Mouse (Mus musculus) megakaryocyte, embryonic 14.5 days (primary cell): ENCODE results near the gene Abca14. TPM values are rescaled to one million over a fixed set of nuclear protein-coding genes. Genes with fewer than 3 reads are reported as not detected.
A peak's percentile ranks its signal among the peaks of the same experiment; 100 is the strongest.
"Not testable (repeated sequence)": the region's sequence is repeated elsewhere in the genome, so short reads cannot be mapped to it uniquely, and the experiment has no call there.

Source experiments
- H3K27me3 ChIP-seq: replicated peaks from 2 replicates; pipeline ENCODE3; 2012; ENCODE audit warnings: inconsistent platforms
- H3K36me3 ChIP-seq: replicated peaks from 2 replicates; pipeline ENCODE3; 2012; ENCODE audit warnings: low read length, inconsistent platforms, mixed read lengths
- H3K4me1 ChIP-seq: 2 replicates; pipeline ENCODE4 v1.6.1; 2012; ENCODE audit warnings: inconsistent platforms
- H3K4me3 ChIP-seq: replicated peaks from 2 replicates; pipeline ENCODE3; 2012; ENCODE audit warnings: moderate library complexity, mild to moderate bottlenecking, inconsistent platforms
- H3K9me3 ChIP-seq: 2 replicates; pipeline ENCODE4 v1.6.1; 2012; ENCODE audit warnings: inconsistent platforms
- FLI1 ChIP-seq: IDR thresholded peaks from 2 replicates; pipeline ENCODE4 v1.6.1; 2012; ENCODE audit warnings: low read length, inconsistent platforms, mixed read lengths
- GATA1 ChIP-seq: IDR thresholded peaks from 3 replicates; pipeline ENCODE4 v1.6.1; 2012; ENCODE audit warnings: mixed read lengths, low read length, inconsistent platforms, borderline replicate concordance
- polyA plus RNA-seq: library from polyadenylated mRNA; stranded (reverse); fragments of >175 nt; gene quantifications from 2 replicates; pipeline ENCODE4 v1.2.3, GENCODE M21; 2012; ENCODE audit warnings: low replicate concordance; ENCODE audit not compliant: insufficient read depth

Gene Abca14
- polyA plus RNA-seq, 1 experiment: not detected

GRCm38 (mm10) chr7:120201231-120201744 lies 2.5 kb upstream of the Abca14 start:
- Histone ChIP-seq H3K9me3 (peaks cover 11% of the 10 kb centered on the region; the same call in 1 of the 2 replicates), H3K36me3 (no peaks in the 10 kb centered on the region), H3K4me3 (no peak overlapping the region), H3K4me1 (peaks cover 16% of the 10 kb centered on the region), H3K27me3 (peaks cover 37% of the 10 kb centered on the region)
- no peak for TF ChIP-seq FLI1
- no peak for TF ChIP-seq GATA1

GRCm38 (mm10) chr7:120201771-120202170 lies 2.0 kb upstream of the Abca14 start, which contains the start of gene Crym:
TSS of gene Crym (minus strand) at chr7:120202111.
- Histone ChIP-seq H3K9me3 (peaks cover 11% of the 10 kb centered on the region; the same call in 1 of the 2 replicates), H3K4me1 (peaks cover 16% of the 10 kb centered on the region), H3K36me3 (no peaks in the 10 kb centered on the region), H3K27me3 (peaks cover 37% of the 10 kb centered on the region), H3K4me3 (no peak within 1 kb of the TSS)
- TF ChIP-seq FLI1 (no peak), GATA1 (no peak)

GRCm38 (mm10) chr7:120205989-120206388 lies 2.2 kb downstream of the Abca14 start:
- TF ChIP-seq FLI1: no peak
- TF ChIP-seq GATA1: no peak
- Histone ChIP-seq H3K27me3 (peaks cover 25% of the 10 kb centered on the region), H3K4me3 (peak overlapping the region; percentile 70), H3K9me3 (peaks cover 11% of the 10 kb centered on the region; the same call in 1 of the 2 replicates), H3K36me3 (no peaks in the 10 kb centered on the region), H3K4me1 (peaks cover 16% of the 10 kb centered on the region)

- H3K4me3 ChIP-seq: no peak overlapping the region
- no peaks in the 10 kb centered on the region for H3K27me3 ChIP-seq
- no peak for TF ChIP-seq FLI1
- no peak for TF ChIP-seq GATA1
- no peaks in the 10 kb centered on the region for H3K4me1 ChIP-seq
- no peaks in the 10 kb centered on the region for H3K36me3 ChIP-seq
- H3K9me3 ChIP-seq: no peaks in the 10 kb centered on the region
Observed at GRCm38 (mm10) chr7:120228541-120228940, 24.8 kb downstream of the Abca14 start.

GRCm38 (mm10) chr7:120241092-120241491 lies 37.3 kb downstream of the Abca14 start:
- H3K4me3 ChIP-seq: no peak overlapping the region
- no peaks in the 10 kb centered on the region for H3K27me3 ChIP-seq
- TF ChIP-seq GATA1: no peak
- H3K9me3 ChIP-seq: no peaks in the 10 kb centered on the region
- H3K4me1 ChIP-seq: no peaks in the 10 kb centered on the region
- H3K36me3 ChIP-seq: no peaks in the 10 kb centered on the region

GRCm38 (mm10) chr7:120271135-120271991 lies 67.6 kb downstream of the Abca14 start:
- Histone ChIP-seq H3K4me3 (no peak overlapping the region), H3K9me3 (no peaks in the 10 kb centered on the region)

GRCm38 (mm10) chr7:120272110-120272509 lies 68.3 kb downstream of the Abca14 start:
- Histone ChIP-seq H3K4me1 (no peaks in the 10 kb centered on the region), H3K27me3 (no peaks in the 10 kb centered on the region), H3K9me3 (no peaks in the 10 kb centered on the region), H3K36me3 (no peaks in the 10 kb centered on the region), H3K4me3 (no peak overlapping the region)
- TF ChIP-seq FLI1 (no peak), GATA1 (no peak)

More at GRCm38 (mm10) chr7:120271135-120271991, 67.6 kb downstream of the Abca14 start:
- H3K27me3 ChIP-seq: no peaks in the 10 kb centered on the region
- H3K36me3 ChIP-seq: no peaks in the 10 kb centered on the region
- H3K4me1 ChIP-seq: no peaks in the 10 kb centered on the region
- TF ChIP-seq GATA1: no peak

GRCm38 (mm10) chr7:120285286-120285685 lies 81.5 kb downstream of the Abca14 start:
- Histone ChIP-seq H3K4me1 (no peaks in the 10 kb centered on the region), H3K4me3 (no peak overlapping the region), H3K27me3 (no peaks in the 10 kb centered on the region), H3K36me3 (no peaks in the 10 kb centered on the region), H3K9me3 (no peaks in the 10 kb centered on the region)
- TF ChIP-seq FLI1 (no peak), GATA1 (no peak)

- Histone ChIP-seq H3K4me1 (no peaks in the 10 kb centered on the region), H3K9me3 (peaks cover 5% of the 10 kb centered on the region), H3K4me3 (no peak overlapping the region), H3K36me3 (no peaks in the 10 kb centered on the region), H3K27me3 (no peaks in the 10 kb centered on the region)
- TF ChIP-seq GATA1 (no peak), FLI1 (no peak)
Observed at GRCm38 (mm10) chr7:120316086-120316485, 112.3 kb downstream of the Abca14 start.

- Histone ChIP-seq H3K9me3 (no peaks in the 10 kb centered on the region), H3K36me3 (no peaks in the 10 kb centered on the region)
Observed at GRCm38 (mm10) chr7:120322963-120323362, 119.2 kb downstream of the Abca14 start.

GRCm38 (mm10) chr7:120325911-120326310 lies 122.2 kb downstream of the Abca14 start:
- not testable (repeated sequence) for H3K4me1 ChIP-seq, H3K9me3 ChIP-seq, H3K4me3 ChIP-seq, H3K27me3 ChIP-seq, H3K36me3 ChIP-seq

More at GRCm38 (mm10) chr7:120322963-120323362, 119.2 kb downstream of the Abca14 start:
- TF ChIP-seq GATA1: no peak
- TF ChIP-seq FLI1: no peak
- Histone ChIP-seq H3K4me3 (no peak overlapping the region), H3K27me3 (peaks cover 2% of the 10 kb centered on the region), H3K4me1 (no peaks in the 10 kb centered on the region)
